Mouse (Mus musculus): ENCODE measurements at regions not wholly inside any gene's neighbourhood (a gene's known extent, or its start where the extent isn't known, plus 50 kb on each side); places are given as distances from the start of the nearest gene placed in this dataset.
"Not testable (repeated sequence)": the region's sequence is repeated elsewhere in the genome, so short reads cannot be mapped to it uniquely, and the experiment has no call there.

DNA sequence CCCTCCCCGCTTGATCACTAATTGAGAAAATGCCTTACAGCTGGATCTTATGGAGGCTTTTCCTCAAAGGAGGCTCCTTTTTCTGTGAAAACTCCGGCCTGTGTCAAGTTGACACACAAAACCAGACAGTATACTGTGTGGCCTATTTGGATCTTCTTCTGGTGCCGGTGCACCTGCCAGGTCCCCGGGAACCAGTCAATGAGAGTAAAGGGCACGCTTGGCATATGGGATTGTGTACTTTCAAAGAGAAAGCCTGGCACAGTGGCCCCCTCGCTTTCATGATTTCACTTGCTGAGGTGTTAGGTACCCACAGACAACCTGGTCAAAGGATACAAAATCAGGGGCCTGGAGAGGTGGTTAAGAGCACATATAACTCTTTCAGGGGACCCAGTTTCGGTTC is 167.9 kb upstream of the Rpl38 start:
- no peak overlapping the region for H3K4me3 ChIP-seq
- H3K27ac ChIP-seq: peak overlapping the region; percentile 61; the same call in 1 of the 2 replicates
- no peak for TF ChIP-seq CTCF (conservative IDR thresholded peaks at IDR 0.05)
- DNase-seq (ENCODE audit: low spot score in 2 of 2): no peak

DNA sequence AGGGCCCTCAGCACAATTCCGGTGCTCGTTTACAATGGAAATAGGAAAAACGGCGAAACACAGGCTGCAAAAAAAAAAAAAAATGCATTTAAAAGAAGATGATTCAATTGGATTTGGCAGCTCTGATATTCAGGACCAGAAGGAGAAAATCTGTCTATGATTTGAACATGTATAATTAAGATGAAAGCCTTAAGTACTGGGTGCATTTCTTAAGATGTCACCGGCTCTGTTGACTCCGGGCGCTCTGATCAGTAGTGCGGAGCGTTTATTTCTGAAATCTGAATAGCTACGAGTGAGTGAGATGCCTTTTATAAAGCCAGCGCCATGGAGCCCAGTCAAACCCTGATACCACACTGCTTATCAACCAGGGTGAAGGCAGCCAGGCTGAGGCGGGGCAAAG is 168.7 kb upstream of the Rpl38 start:
- H3K27ac ChIP-seq: peak overlapping the region; percentile 82
- TF ChIP-seq CTCF (conservative IDR thresholded peaks at IDR 0.05): no peak
- H3K4me3 ChIP-seq: no peak overlapping the region
- peak in 1 of 2 experiments; percentile 48 for DNase-seq (ENCODE audit: low spot score in 2 of 2)

DNA sequence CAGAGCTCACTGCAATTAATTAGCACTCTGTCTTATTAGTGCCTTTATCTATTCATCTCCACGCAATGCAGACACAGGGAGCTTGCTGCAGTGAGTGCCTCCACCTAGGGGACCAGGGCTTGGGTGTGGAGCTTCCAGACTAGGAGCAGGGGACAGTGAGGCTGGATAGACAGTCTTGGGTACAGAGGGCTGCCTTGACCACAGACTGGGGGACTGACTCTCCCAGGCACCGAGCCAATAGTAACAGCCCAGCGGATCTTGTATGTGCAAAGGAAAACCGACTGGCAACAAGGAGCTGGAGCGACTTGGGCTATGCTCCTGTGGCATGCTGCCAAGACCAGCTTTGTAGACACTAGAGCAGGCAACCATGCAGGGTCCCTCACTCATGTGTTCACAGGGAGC is 172.8 kb upstream of the Rpl38 start:
- TF ChIP-seq CTCF (conservative IDR thresholded peaks at IDR 0.05): no peak
- no peak for DNase-seq (ENCODE audit: low spot score in 2 of 2)
- Histone ChIP-seq H3K4me3 (no peak overlapping the region), H3K27ac (no peak overlapping the region)

DNA sequence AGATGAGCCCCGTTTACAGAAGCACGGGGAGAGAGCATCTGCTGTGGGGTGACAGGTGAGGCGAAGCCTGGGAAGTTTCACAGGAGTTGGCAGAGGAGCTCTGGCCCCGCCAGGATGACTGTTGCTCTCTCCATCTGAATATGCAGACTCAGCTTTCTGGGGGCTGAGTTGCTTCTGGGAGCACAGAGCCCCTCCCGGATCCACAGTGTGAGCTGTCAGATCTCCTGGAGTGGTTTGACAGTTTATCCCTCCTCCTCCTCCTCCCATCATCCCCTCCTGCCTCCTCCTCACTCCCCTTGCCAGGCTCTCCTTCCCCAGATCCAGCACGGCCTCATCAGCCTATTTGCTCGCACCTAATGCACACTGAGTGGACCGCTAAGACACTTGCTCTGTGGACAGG is 181.9 kb upstream of the Rpl38 start:
- TF ChIP-seq CTCF (conservative IDR thresholded peaks at IDR 0.05): no peak
- no peak overlapping the region for H3K27ac ChIP-seq
- no peak overlapping the region for H3K4me3 ChIP-seq
- DNase-seq (ENCODE audit: low spot score in 2 of 2): no peak

DNA sequence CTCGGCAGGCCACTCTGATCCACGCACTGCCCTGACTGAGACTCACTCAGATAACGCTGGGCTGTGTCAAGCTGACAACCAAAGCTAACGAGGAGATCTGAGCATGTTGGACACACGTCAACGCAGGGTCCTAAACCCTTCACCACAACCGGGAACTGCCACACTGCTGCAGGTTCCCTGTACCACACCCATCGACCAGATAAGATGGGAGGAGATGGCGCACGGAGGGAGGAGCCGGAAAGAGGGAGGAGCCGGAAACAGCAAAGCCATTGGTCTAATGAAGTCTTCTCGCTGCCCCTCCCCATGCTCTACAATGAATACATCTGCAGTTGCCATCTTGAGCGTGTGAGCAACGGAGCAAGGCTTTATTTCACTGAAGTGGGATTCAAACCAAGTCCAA is 182.9 kb upstream of the Rpl38 start:
- no peak overlapping the region for H3K27ac ChIP-seq

DNA sequence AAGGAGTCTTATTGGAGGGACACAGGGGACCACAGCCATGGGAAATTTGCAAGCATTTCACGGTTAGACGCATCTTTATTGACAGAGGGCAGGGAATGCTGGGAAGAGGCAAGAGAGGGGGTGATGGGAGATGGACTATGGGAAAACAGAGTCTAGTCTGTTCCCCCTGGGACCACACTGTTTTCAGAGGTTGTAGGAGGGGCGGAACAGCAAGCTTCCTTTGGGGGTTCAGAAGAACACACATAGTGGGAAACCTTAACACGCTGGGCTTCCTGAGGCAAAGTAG is 183.7 kb upstream of the Rpl38 start:
- no peak overlapping the region for H3K4me3 ChIP-seq
- no peak overlapping the region for H3K27ac ChIP-seq
- DNase-seq (ENCODE audit: low spot score in 2 of 2): no peak
- TF ChIP-seq CTCF (conservative IDR thresholded peaks at IDR 0.05): no peak

More for the DNA sequence above, 182.9 kb upstream of the Rpl38 start:
- no peak for DNase-seq (ENCODE audit: low spot score in 2 of 2)
- H3K4me3 ChIP-seq: no peak overlapping the region
- TF ChIP-seq CTCF (conservative IDR thresholded peaks at IDR 0.05): no peak

DNA sequence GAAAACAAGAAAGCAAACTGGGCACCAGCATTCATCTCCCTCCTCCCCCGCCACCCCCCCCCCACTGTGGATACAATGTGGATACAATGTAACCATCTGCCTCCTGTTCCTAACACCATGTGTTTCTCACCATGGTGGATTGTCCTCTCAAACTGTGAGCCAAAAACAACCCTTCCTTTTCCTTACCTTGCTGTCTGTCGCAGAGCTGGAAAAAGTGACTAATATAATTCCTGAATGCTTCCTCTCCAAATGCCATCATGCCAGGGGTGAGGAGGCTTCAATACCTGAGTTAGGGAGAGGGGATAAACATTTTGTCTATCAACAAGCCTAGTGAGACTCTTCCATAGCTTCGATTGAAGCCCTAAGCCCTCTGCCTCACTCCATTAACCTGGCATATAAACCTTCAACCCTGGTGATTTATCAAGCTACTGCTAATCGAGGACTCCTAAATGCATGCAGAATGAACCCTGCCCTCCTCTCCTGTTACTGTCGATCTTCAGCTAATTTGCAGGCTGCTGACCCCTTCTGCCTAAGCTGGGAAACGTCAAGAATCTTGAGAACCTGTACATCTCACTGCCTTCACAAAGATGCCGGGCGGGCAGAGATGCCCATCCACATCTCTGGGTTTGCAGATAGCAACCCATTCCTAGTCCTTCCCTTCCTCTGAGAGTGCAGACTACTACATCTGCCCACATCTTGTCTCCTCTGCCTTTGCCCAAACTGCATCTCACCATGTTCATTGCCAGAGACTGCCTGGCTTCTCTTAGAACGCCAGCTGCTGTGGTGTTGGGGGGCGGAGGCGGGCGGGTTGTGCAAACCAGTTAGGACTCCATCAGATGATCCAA is 184.3 kb upstream of the Rpl38 start:
- no peak overlapping the region for H3K4me3 ChIP-seq
- TF ChIP-seq CTCF (conservative IDR thresholded peaks at IDR 0.05): 0 out of 2 replicates have a peak, but pooled peaks have one; percentile 3
- H3K27ac ChIP-seq: no peak overlapping the region
- no peak for DNase-seq (ENCODE audit: low spot score in 2 of 2)

DNA sequence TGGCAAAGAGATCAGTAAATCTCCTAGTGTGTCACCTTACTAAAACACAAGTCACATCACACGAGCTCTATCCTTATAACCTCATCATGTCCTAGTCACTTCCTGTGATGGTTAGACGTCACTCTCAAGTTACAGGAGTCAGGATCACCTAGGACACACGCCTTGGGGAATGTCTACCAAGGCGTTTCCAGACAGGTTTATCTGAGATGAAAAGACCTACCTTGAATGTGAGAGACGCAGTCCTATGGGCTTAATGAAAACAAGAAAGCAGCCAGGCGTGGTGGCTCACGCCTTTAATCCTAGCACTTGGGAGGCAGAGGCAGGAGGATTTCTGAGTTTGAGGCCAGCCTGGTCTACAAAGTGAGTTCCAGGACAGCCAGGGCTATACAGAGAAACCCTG is 185.0 kb upstream of the Rpl38 start:
- not testable (repeated sequence) for H3K4me3 ChIP-seq; DNase-seq (ENCODE audit: low spot score in 2 of 2); H3K27ac ChIP-seq

DNA sequence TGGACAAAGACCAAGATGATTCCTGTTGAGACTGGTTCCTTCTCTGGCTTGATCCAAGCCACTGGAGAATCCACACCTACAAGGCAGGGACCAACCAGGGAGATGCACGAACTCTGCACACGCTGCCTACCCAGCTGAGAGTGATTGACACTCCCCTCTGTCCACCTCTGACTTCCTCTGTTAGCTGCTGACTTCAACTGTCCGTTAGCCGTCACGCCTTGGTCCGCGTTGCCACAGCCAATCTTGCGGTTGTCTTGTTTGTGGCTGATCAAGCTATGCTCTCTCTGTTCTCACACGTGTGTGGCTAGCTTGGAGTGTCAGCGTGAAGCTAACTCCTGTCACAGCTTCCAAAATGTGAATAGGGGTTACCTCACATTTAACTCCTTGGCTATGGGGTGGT is 186.3 kb upstream of the Rpl38 start:
- DNase-seq (ENCODE audit: low spot score in 2 of 2): no peak
- Histone ChIP-seq H3K4me3 (no peak overlapping the region), H3K27ac (no peak overlapping the region)
- TF ChIP-seq CTCF (conservative IDR thresholded peaks at IDR 0.05): no peak

DNA sequence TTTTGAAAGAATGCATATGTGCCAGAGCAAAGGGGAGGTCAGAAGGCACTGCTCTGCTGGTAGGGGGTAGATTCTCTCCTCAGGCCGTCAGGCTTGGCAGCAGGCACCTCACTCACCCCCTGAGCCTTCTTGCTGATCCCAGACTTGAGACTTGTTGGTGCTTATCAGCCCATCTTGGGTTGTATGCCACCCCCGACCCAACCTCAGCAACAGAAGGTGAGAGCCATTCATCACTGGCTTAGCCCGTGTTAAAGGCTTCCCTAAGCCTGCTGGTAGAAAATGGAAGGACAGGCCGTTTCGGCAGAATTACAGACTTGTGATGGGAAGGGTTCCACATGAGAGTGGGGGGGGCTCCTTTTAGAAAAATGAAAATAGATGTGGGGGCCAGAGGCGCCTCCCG is 187.3 kb upstream of the Rpl38 start:
- Histone ChIP-seq H3K27ac (no peak overlapping the region), H3K4me3 (no peak overlapping the region)
- no peak for DNase-seq (ENCODE audit: low spot score in 2 of 2)
- TF ChIP-seq CTCF (conservative IDR thresholded peaks at IDR 0.05): peak; percentile 34

DNA sequence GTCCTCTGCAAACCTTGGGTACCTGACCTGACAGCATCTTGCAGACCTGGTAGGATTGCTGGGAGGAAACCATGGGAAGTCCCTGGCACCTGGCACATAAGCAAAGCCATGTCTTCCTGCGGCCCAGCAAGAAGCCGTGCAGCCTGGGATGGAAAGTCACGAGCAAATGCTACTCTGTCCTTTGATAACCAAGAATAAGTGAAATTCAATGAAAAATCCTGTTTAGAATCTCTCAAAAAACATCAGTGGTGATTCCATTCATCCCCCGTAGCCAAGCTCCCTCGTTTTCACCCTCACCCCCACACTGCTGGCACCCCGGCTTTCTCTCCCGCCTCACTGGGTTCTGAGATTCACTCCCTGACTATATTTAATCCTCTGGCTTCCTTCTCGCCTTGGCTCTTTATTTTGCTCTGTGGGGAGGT is 188.2 kb upstream of the Rpl38 start:
- Histone ChIP-seq H3K4me3 (no peak overlapping the region), H3K27ac (no peak overlapping the region)
- DNase-seq (ENCODE audit: low spot score in 2 of 2): no peak
- no peak for TF ChIP-seq CTCF (conservative IDR thresholded peaks at IDR 0.05)

DNA sequence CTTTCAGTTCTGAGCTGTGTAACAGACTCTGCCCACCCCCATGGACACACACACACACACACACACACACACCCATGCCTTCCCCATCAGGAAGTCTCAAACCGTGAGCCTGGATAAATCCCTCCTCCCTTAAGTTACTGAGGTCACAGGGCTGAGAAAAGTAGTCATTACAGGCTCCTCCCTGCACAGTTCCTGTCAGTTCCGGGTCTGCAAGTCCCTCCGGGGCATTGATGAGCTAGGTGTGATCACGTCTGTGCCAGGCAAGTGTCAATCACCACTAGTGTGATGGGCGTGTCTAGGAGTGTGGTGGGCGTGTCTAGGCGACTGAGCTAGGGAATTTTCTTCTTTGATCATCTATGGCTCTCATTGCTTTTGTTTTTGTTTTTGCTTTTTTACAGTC is 189.6 kb upstream of the Rpl38 start:
- no peak for TF ChIP-seq CTCF (conservative IDR thresholded peaks at IDR 0.05)

DNA sequence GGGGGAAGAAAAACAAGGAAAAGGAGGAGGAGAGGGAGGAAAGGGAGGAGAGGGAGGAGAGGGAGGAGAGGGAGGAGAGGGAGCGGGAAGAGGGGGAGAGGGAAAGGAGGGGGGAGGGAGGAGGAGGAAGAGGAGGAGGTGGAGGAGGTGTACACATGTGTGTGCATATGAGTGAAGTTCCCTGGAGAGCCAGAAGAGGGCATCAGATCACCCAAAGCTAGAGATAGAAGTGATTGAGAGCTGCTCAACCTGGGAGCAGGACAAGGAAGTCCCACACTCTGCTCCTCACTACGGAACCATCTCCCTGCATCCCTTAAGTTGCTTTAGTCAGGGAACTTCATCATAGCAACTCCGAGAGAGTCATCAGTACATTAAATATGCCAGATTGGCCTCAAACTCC is 191.0 kb upstream of the Rpl38 start:
- DNase-seq (ENCODE audit: low spot score in 2 of 2): no peak
- TF ChIP-seq CTCF (conservative IDR thresholded peaks at IDR 0.05): peak; percentile 71
- Histone ChIP-seq H3K27ac (no peak overlapping the region), H3K4me3 (no peak overlapping the region)

More for the DNA sequence above, 189.6 kb upstream of the Rpl38 start:
- Histone ChIP-seq H3K4me3 (no peak overlapping the region), H3K27ac (no peak overlapping the region)
- no peak for DNase-seq (ENCODE audit: low spot score in 2 of 2)

DNA sequence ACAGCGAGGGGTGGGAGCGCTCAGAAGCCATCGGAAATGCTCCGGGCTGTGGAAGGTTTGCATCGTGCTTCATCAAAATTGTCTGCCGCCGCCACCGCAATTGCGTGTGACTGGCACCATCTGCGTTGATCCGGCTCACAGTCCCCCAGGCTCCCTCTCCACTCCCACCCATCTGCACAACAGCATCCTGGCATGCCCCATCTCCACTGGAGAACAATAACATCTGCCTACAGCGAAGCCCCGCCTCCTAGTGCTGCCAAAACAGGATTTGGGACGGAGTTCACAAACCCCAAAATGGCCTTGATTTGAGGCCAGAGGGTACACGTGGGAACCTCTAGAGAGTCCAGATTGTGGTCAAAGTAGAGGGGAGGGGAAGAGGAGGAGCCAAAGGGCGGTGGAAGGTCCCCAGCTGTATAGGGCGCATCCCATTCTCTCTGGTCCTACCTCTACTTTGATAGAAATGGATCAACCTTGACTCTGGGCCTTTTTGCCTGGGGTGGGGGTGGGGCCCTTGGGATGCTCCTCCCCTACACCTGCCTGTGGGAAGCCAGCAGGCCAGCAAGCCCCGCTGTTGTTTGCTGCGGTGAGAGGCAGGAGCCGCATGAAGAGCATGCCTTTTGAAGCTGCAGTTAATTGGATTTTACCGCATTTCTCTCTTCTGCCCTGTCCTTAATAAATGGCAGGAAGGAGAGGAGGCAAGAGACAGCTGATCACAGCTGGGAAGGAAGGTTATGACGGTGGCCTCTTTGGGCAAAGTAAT is 195.6 kb upstream of the Rpl38 start:
- H3K4me3 ChIP-seq: no peak overlapping the region
- peak; percentile 37 to 59 for DNase-seq (ENCODE audit: low spot score in 2 of 2)
- TF ChIP-seq CTCF (conservative IDR thresholded peaks at IDR 0.05): no peak
- no peak overlapping the region for H3K27ac ChIP-seq
